Mouse (Mus musculus) thymus, adult 2 months (tissue): ENCODE results near the gene Wdfy3. TPM values are rescaled to one million over a fixed set of nuclear protein-coding genes. Genes with fewer than 3 reads are reported as not detected.
"Not testable (repeated sequence)": the region's sequence is repeated elsewhere in the genome, so short reads cannot be mapped to it uniquely, and the experiment has no call there.

Experiments used
- DNase-seq: peaks from one replicate; pipeline ENCODE4 v3.0.0; 2021
- H3K27ac ChIP-seq: fragments of 200-500 bp; 2 replicates; pipeline ENCODE4 v1.5.1; 2012; ENCODE audit warnings: low read length, control low read depth; ENCODE audit not compliant: control insufficient read depth, insufficient read depth
- H3K27me3 ChIP-seq: fragments of 200-500 bp; 2 replicates; pipeline ENCODE4 v1.6.1; 2012; ENCODE audit warnings: mild to moderate bottlenecking, low read length, moderate library complexity, mixed read lengths; ENCODE audit not compliant: control insufficient read depth, insufficient read depth
- H3K36me3 ChIP-seq: fragments of 200-500 bp; 2 replicates; pipeline ENCODE4 v1.6.1; 2012; ENCODE audit warnings: mild to moderate bottlenecking, low read length, moderate library complexity; ENCODE audit not compliant: control insufficient read depth, insufficient read depth
- H3K4me1 ChIP-seq: fragments of 200-500 bp; replicated peaks from 2 replicates; pipeline ENCODE4 v1.6.1; 2012; ENCODE audit warnings: low read length; ENCODE audit not compliant: control insufficient read depth, insufficient read depth
- H3K4me3 ChIP-seq: fragments of 200-500 bp; 2 replicates; pipeline ENCODE4 v1.5.1; 2012; ENCODE audit warnings: mild to moderate bottlenecking, low read length, control low read depth, moderate library complexity; ENCODE audit not compliant: control insufficient read depth, insufficient read depth
- CTCF ChIP-seq: fragments of 200-500 bp; IDR thresholded peaks from 2 replicates; pipeline ENCODE4 v1.5.1; 2012; ENCODE audit warnings: mild to moderate bottlenecking, control low read depth, low read length, moderate library complexity, borderline replicate concordance; ENCODE audit not compliant: control insufficient read depth, poor library complexity, insufficient read depth; ENCODE audit errors: extremely low read depth
- POLR2A ChIP-seq: fragments of 200-500 bp; IDR thresholded peaks from 2 replicates; pipeline ENCODE4 v1.6.1; 2012; ENCODE audit warnings: mild to moderate bottlenecking, low read length, control low read depth, moderate library complexity; ENCODE audit not compliant: control insufficient read depth, poor library complexity, insufficient read depth; ENCODE audit errors: extremely low read depth
- WGBS: fragments of 180-500 bp; shearing (Covaris S2); methylation state at CpG from one replicate; pipeline ENCODE4 v1.1.7; 2018; 5-methylcytosine and 5-hydroxymethylcytosine counted together
- polyA plus RNA-seq: library from polyadenylated mRNA; depleted of rRNA; stranded (reverse); fragments of >200 nt; gene quantifications from 2 replicates; pipeline ENCODE4 v1.2.3, GENCODE M21; 2012

The Wdfy3 gene
- polyA plus RNA-seq, 1 experiment, result 6.8 TPM

DNA sequence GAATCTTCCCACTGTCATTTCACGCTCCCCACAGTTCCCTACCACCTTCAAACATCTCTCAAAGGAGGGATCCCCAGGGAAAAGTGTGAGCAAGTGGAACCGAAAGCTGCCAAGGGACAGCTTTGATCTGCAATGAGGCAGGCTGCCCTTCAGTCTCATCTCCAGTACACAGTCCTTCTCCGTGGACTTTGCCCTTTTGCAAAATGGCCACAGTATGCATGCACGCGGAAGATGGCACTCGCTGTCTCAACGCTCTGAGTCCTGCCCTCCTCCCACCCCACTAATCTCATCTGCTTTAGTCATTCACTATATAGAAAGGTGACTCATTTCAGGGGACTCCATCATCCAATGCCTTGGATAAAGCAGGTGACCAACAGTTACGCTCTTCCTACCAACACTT is 223.8 kb downstream of the Wdfy3 start:
- WGBS, result 97% methylated on average over 8 of the region's 8 CpGs
- no peaks in the 10 kb centered on the region for H3K36me3 ChIP-seq
- H3K4me1 ChIP-seq, result 0 out of 2 replicates have a peak, but pooled peaks cover 2% of the 10 kb centered on the region
- TF ChIP-seq CTCF (no peak), POLR2A (no peak)
- no peaks in the 10 kb centered on the region for H3K27me3 ChIP-seq
- H3K27ac ChIP-seq, result no peak overlapping the region
- no peak for DNase-seq
- no peak overlapping the region for H3K4me3 ChIP-seq

DNA sequence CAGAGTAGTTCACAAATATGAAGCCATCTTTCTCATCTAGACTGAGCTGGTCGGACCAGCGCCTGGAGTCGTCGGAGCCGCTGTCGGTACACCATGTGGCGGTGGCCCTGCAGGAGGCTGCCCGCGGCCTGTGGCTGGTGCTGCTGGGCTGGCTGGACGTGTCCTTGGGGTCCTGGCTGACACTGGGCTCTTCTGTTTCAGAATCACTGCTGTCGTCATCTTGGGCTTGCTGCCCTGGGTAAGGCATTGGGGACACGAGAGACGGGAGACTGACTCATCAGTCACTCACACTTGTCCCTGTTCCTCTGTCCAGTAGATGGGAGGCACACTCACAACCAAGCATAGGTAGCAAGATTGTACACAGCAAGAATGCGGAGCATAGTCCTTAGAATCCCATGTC is 224.7 kb downstream of the Wdfy3 start:
- H3K27ac ChIP-seq, result no peak overlapping the region
- 98% methylated on average over 14 of the region's 14 CpGs for WGBS
- no peak for DNase-seq
- H3K36me3 ChIP-seq, result no peaks in the 10 kb centered on the region
- H3K4me3 ChIP-seq, result no peak overlapping the region
- H3K27me3 ChIP-seq, result no peaks in the 10 kb centered on the region
- TF ChIP-seq POLR2A (no peak), CTCF (no peak)
- H3K4me1 ChIP-seq, result 0 out of 2 replicates have a peak, but pooled peaks cover 2% of the 10 kb centered on the region

- 98% methylated on average over 5 of the region's 5 CpGs for WGBS
- no peak overlapping the region for H3K4me3 ChIP-seq
- no peaks in the 10 kb centered on the region for H3K36me3 ChIP-seq
- H3K27ac ChIP-seq, result no peak overlapping the region
- no peak for DNase-seq
- TF ChIP-seq CTCF (no peak), POLR2A (no peak)
- no peaks in the 10 kb centered on the region for H3K27me3 ChIP-seq
- H3K4me1 ChIP-seq, result 0 out of 2 replicates have a peak, but pooled peaks cover 2% of the 10 kb centered on the region
Observed at GRCm38 (mm10) chr5:101840476-101840875, 229.2 kb downstream of the Wdfy3 start.

DNA sequence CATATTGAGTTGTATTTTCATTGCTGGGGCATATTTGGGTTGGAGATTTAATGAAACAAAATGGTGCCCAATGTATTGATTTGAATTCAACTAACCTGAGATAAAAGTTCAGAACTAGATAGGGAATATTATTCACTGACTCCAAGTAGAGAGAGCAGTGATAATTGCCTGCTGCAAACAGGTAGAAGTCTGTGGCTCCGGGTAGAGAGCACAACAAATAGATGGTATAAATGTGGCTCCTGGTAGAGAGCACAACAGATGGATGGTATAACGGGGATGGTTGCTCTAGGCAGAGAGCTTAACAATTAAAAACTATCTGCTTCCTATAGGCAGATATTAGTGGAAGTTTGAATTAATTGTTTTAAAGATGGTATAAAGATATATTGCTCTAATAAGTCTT is 232.1 kb downstream of the Wdfy3 start:
- H3K27ac ChIP-seq, H3K4me3 ChIP-seq, H3K4me1 ChIP-seq, H3K27me3 ChIP-seq, H3K36me3 ChIP-seq, DNase-seq: not testable (repeated sequence)
- 96% methylated on average over 2 of the region's 2 CpGs for WGBS

- Histone ChIP-seq H3K4me1 (no peaks in the 10 kb centered on the region), H3K4me3 (no peak overlapping the region), H3K36me3 (no peaks in the 10 kb centered on the region), H3K27me3 (no peaks in the 10 kb centered on the region), H3K27ac (no peak overlapping the region)
- TF ChIP-seq CTCF (no peak), POLR2A (no peak)
- WGBS, result 97% methylated on average over 11 of the region's 11 CpGs
- no peak for DNase-seq
Observed at GRCm38 (mm10) chr5:101836221-101836620, 233.5 kb downstream of the Wdfy3 start.

- Histone ChIP-seq H3K4me3 (no peak overlapping the region), H3K27me3 (no peaks in the 10 kb centered on the region), H3K4me1 (no peaks in the 10 kb centered on the region), H3K36me3 (no peaks in the 10 kb centered on the region), H3K27ac (no peak overlapping the region)
- WGBS, result 91% methylated on average over 8 of the region's 8 CpGs
- no peak for TF ChIP-seq CTCF
- DNase-seq, result no peak
Observed at GRCm38 (mm10) chr5:101833875-101834274, 235.8 kb downstream of the Wdfy3 start.

- H3K27me3 ChIP-seq, result no peaks in the 10 kb centered on the region
- no peak overlapping the region for H3K27ac ChIP-seq
- DNase-seq, result no peak
- H3K4me3 ChIP-seq, result no peak overlapping the region
- 97% methylated on average over 5 of the region's 5 CpGs for WGBS
- no peaks in the 10 kb centered on the region for H3K36me3 ChIP-seq
- H3K4me1 ChIP-seq, result no peaks in the 10 kb centered on the region
- TF ChIP-seq POLR2A, result no peak
- TF ChIP-seq CTCF, result no peak
Observed at GRCm38 (mm10) chr5:101832991-101833390, 236.7 kb downstream of the Wdfy3 start.
